Mouse (Mus musculus) spleen, postnatal 0 days (tissue): ENCODE measurements around the gene Traf7. TPM values are rescaled to one million over a fixed set of nuclear protein-coding genes. Genes with fewer than 3 reads are reported as not detected.

Experiments
- polyA plus RNA-seq: library from polyadenylated mRNA; unstranded; fragments of >200 nt; fragmentation: Nextera tagmentation; extraction: Ambion mirVana; gene quantifications from 2 replicates; pipeline ENCODE4 v1.2.1, GENCODE M21; 2015

The Traf7 gene
- polyA plus RNA-seq, result 41.7 and 45.4 TPM in 2 replicates

GRCm38 (mm10) chr17:24527723-24528559, at the start of gene Traf7:
Traf7 (minus strand) TSS chr17:24527938.

GRCm38 (mm10) chr17:24549618-24550415, 22.1 kb upstream of the Traf7 start, which contains the start of gene Pkd1:
Pkd1 (plus strand) TSS chr17:24549834.

GRCm38 (mm10) chr17:24534160-24534718, 6.5 kb upstream of the Traf7 start, which contains the start of gene Rab26:
Rab26 (minus strand) TSS chr17:24534210.

GRCm38 (mm10) chr17:24488186-24488661, 39.5 kb downstream of the Traf7 start, which contains the start of gene Caskin1:
Caskin1 (plus strand) TSS chr17:24488601.

GRCm38 (mm10) chr17:24478663-24479380, 48.9 kb downstream of the Traf7 start, which contains the start of gene Mlst8:
Mlst8 (minus strand) TSS chr17:24479078.

GRCm38 (mm10) chr17:24473612-24474275, 54.0 kb downstream of the Traf7 start, which contains the start of gene Bricd5:
Bricd5 (plus strand) TSS chr17:24473884.

GRCm38 (mm10) chr17:24469910-24470602, 57.7 kb downstream of the Traf7 start, which contains the start of the genes E4f1 and Pgp:
E4f1 (minus strand) TSS chr17:24470313.
Pgp (plus strand) TSS chr17:24470392.

Other genes starting within 250 kb of the Traf7 start
- gene Abca17, start 176.9 kb downstream of the Traf7 start, polyA plus RNA-seq, result 0.10 and 0.13 TPM in 2 replicates
- 13.0 and 14.0 TPM in 2 replicates for gene Abca3, start 176.0 kb downstream of the Traf7 start, polyA plus RNA-seq
- 158 and 162 TPM in 2 replicates for gene Rnps1, start 113.4 kb downstream of the Traf7 start, polyA plus RNA-seq
- 48.9 and 53.5 TPM in 2 replicates for gene Eci1, start 101.3 kb downstream of the Traf7 start, polyA plus RNA-seq
- 1.00 and 1.4 TPM in 2 replicates for gene Dnase1l2, start 84.8 kb downstream of the Traf7 start, polyA plus RNA-seq
- 17.4 and 20.1 TPM in 2 replicates for gene E4f1, start 57.6 kb downstream of the Traf7 start, polyA plus RNA-seq
- 74.7 and 81.1 TPM in 2 replicates for gene Pgp, start 57.5 kb downstream of the Traf7 start, polyA plus RNA-seq
- gene Bricd5, start 54.1 kb downstream of the Traf7 start, polyA plus RNA-seq, result not detected in 2 replicates
- 14.6 and 17.9 TPM in 2 replicates for gene Mlst8, start 48.9 kb downstream of the Traf7 start, polyA plus RNA-seq
- 0.38 and 0.40 TPM in 2 replicates for gene Caskin1, start 39.3 kb downstream of the Traf7 start, polyA plus RNA-seq
- 1.5 and 2.3 TPM in 2 replicates for gene Rab26, start 6.3 kb upstream of the Traf7 start, polyA plus RNA-seq
- 4.8 and 12.3 TPM in 2 replicates for gene Pkd1, start 21.9 kb upstream of the Traf7 start, polyA plus RNA-seq
- 33.4 and 33.5 TPM in 2 replicates for gene Tsc2, start 104.7 kb upstream of the Traf7 start, polyA plus RNA-seq
- 6.9 and 8.2 TPM in 2 replicates for gene Nthl1, start 104.7 kb upstream of the Traf7 start, polyA plus RNA-seq
- 32.8 and 46.2 TPM in 2 replicates for gene Slc9a3r2, start 122.4 kb upstream of the Traf7 start, polyA plus RNA-seq
- 0.44 and 0.54 TPM in 2 replicates for gene Npw, start 130.5 kb upstream of the Traf7 start, polyA plus RNA-seq
- 9.6 and 9.9 TPM in 2 replicates for gene Zfp598, start 141.7 kb upstream of the Traf7 start, polyA plus RNA-seq
- gene Syngr3, start 162.0 kb upstream of the Traf7 start, polyA plus RNA-seq, result 0.06 and 0.11 TPM in 2 replicates
- 31.0 and 32.6 TPM in 2 replicates for gene Gfer, start 168.2 kb upstream of the Traf7 start, polyA plus RNA-seq
- 0.81 and 1.3 TPM in 2 replicates for gene Noxo1, start 168.3 kb upstream of the Traf7 start, polyA plus RNA-seq
- gene Tbl3, start 179.7 kb upstream of the Traf7 start, polyA plus RNA-seq, result 35.3 and 37.9 TPM in 2 replicates
- gene Rnf151, start 190.1 kb upstream of the Traf7 start, polyA plus RNA-seq, result not detected in 2 replicates
- gene Rps2, start 190.2 kb upstream of the Traf7 start, polyA plus RNA-seq, result 1,569 and 1,600 TPM in 2 replicates
- gene Ndufb10, start 196.5 kb upstream of the Traf7 start, polyA plus RNA-seq, result 212 and 230 TPM in 2 replicates
- gene Rpl3l, start 199.9 kb upstream of the Traf7 start, polyA plus RNA-seq, result 1.1 and 1.3 TPM in 2 replicates
- gene Msrb1, start 208.7 kb upstream of the Traf7 start, polyA plus RNA-seq, result 103 and 110 TPM in 2 replicates
- not detected in 2 replicates for gene Hs3st6, start 225.1 kb upstream of the Traf7 start, polyA plus RNA-seq